Mouse (Mus musculus): Measurements from ENCODE around the gene AL607142.1. TPM values are rescaled to one million over a fixed set of nuclear protein-coding genes. Genes with fewer than 3 reads are reported as not detected.

Gene AL607142.1
- polyA plus RNA-seq, 1 experiment = not detected

DNA sequence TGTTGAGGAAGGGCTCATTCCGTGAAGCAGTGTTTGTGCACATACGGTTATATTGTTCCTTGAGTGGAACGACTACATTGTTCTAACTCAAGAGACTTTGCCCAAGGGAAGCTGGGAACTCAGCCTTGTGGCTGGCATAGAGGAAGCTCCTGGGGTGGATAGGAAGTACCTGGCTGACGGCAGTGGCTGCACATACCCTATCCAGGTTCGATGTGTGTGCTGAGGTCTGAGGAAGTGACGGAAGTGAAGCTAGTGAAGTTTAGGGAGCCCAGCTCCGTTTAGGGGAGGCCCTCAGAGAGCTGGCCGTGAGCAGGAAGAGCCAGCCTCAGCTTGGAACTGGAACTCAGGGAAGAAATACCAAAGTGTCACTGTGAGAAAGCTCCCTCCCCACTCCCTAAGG is 43.0 kb downstream of the AL607142.1 start:
- DNase-seq = no peak
- Histone ChIP-seq H3K27ac (ENCODE audit: insufficient read depth, low read length) (no peak overlapping the region), H3K27me3 (ENCODE audit: control insufficient read depth, insufficient read depth, low read length) (no peaks in the 10 kb centered on the region), H3K4me3 (replicated peaks; ENCODE audit: insufficient read depth, low read depth, low read length) (no peak overlapping the region), H3K4me1 (ENCODE audit: control insufficient read depth, insufficient read depth, low read length) (peaks cover 7% of the 10 kb centered on the region; the same call in 1 of the 2 replicates)
- WGBS = 80% methylated on average over 8 of the region's 8 CpGs
- no peak for TF ChIP-seq POLR2A (IDR thresholded peaks at IDR 0.05; ENCODE audit: borderline replicate concordance, insufficient read depth, low read length)
- TF ChIP-seq CTCF (IDR thresholded peaks at IDR 0.05; ENCODE audit: borderline replicate concordance, insufficient read depth, low read depth, low read length) = no peak

DNA sequence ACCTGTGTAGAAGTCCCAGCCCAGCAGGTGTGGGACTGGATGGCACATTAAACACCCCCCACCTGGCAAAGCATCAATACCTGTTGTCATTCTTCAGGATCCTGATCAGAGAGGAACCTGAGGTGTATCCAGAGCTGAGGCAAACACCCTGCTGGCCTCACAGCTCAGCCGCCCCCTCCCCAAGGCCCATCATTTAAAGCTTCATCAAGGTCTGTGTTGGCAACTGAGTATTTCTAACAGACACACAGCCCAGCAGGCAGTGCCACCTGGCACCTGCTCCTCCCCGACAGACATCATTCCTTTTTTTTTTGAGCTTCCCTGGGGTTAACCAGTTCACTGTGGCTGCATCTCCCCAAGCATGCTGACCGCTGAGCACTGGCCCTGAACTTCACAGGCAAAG is 50.7 kb downstream of the AL607142.1 start:
- DNase-seq = peak; percentile 43 to 55
- 23% methylated on average over 3 of the region's 3 CpGs for WGBS
- TF ChIP-seq POLR2A (IDR thresholded peaks at IDR 0.05; ENCODE audit: borderline replicate concordance, insufficient read depth, low read length) (no peak), CTCF (IDR thresholded peaks at IDR 0.05; ENCODE audit: borderline replicate concordance, insufficient read depth, low read depth, low read length) (no peak)
- Histone ChIP-seq H3K4me3 (replicated peaks; ENCODE audit: insufficient read depth, low read depth, low read length) (no peak overlapping the region), H3K4me1 (ENCODE audit: control insufficient read depth, insufficient read depth, low read length) (peaks cover 29% of the 10 kb centered on the region), H3K27ac (ENCODE audit: insufficient read depth, low read length) (no peak overlapping the region), H3K27me3 (ENCODE audit: control insufficient read depth, insufficient read depth, low read length) (no peaks in the 10 kb centered on the region)

DNA sequence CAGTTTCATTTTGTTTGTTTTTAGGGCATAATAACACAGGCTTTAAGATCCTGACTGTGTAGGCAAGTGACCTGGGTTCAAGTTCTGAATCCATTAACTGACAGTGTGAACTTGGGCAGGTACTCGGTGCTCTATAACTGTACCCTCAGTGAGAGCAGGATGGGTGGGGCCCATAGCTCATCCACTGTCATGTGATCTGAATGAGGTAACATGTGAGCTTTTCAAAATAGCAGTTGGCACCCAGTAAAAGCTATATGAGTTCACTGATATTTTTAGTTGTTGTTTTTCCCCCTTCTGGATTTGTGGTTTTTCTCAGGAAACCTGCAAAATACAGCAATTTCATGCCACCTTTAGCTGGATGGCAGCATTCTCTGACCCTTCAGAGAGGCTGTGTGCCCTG is 51.5 kb downstream of the AL607142.1 start:
- no peaks in the 10 kb centered on the region for H3K27me3 ChIP-seq (ENCODE audit: control insufficient read depth, insufficient read depth, low read length)
- WGBS = 86% methylated on average over 1 of the region's 1 CpGs
- no peak overlapping the region for H3K27ac ChIP-seq (ENCODE audit: insufficient read depth, low read length)
- DNase-seq = no peak
- no peak overlapping the region for H3K4me3 ChIP-seq (replicated peaks; ENCODE audit: insufficient read depth, low read depth, low read length)
- H3K4me1 ChIP-seq (ENCODE audit: control insufficient read depth, insufficient read depth, low read length) = peaks cover 30% of the 10 kb centered on the region
- TF ChIP-seq CTCF (IDR thresholded peaks at IDR 0.05; ENCODE audit: borderline replicate concordance, insufficient read depth, low read depth, low read length) (no peak), POLR2A (IDR thresholded peaks at IDR 0.05; ENCODE audit: borderline replicate concordance, insufficient read depth, low read length) (no peak)

DNA sequence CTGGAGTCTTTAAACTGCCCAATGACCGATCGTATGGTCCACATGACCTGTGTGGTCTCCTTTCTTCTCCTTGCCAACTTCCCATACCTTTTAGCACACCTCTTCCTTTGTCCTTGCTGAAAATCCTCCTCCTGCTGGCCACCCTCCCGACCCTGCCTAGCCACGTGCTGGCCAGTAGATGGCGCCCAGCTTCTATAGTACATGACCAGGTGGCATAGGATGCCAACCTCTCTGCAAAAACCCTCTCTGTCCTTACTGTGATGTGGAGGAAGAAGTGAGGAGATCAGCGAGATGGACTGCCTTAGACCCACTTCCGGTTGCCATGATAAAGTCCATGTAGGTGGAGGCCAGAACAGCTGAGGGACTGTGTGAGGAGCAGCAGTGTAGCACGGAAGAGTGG is 55.5 kb downstream of the AL607142.1 start:
- WGBS = 30% methylated on average over 8 of the region's 8 CpGs

DNA sequence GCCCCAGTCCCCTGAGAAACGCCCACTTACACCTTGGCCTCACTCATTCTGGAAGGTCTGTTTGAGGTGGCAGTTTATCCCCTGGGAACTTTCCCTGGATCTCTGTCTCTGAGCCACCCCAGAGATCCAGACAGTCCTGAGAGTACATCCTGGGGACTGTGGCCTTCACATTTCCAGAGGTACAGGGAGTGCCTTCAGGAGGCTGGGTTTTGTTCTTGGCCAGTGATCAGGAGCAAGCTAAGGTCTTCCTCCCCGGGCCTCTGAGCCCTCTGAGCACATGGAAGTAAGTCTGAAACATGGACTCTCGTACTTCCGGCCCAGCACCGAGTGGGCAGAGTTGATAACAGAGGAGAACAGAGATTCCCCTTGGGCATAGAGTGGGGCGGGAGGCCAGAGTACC is 59.9 kb downstream of the AL607142.1 start:
- no peak overlapping the region for H3K4me3 ChIP-seq (replicated peaks; ENCODE audit: insufficient read depth, low read depth, low read length)
- H3K27me3 ChIP-seq (ENCODE audit: control insufficient read depth, insufficient read depth, low read length) = no peaks in the 10 kb centered on the region
- H3K27ac ChIP-seq (ENCODE audit: insufficient read depth, low read length) = no peak overlapping the region
- TF ChIP-seq POLR2A (IDR thresholded peaks at IDR 0.05; ENCODE audit: borderline replicate concordance, insufficient read depth, low read length) = no peak
- no peak for TF ChIP-seq CTCF (IDR thresholded peaks at IDR 0.05; ENCODE audit: borderline replicate concordance, insufficient read depth, low read depth, low read length)
- no peak for DNase-seq
- 74% methylated on average over 6 of the region's 6 CpGs for WGBS
- H3K4me1 ChIP-seq (ENCODE audit: control insufficient read depth, insufficient read depth, low read length) = peaks cover 15% of the 10 kb centered on the region

More for the DNA sequence above, 55.5 kb downstream of the AL607142.1 start:
- peak; percentile 77 to 85 for DNase-seq
- peak; percentile 95 for TF ChIP-seq CTCF (IDR thresholded peaks at IDR 0.05; ENCODE audit: borderline replicate concordance, insufficient read depth, low read depth, low read length)
- no peak for TF ChIP-seq POLR2A (IDR thresholded peaks at IDR 0.05; ENCODE audit: borderline replicate concordance, insufficient read depth, low read length)
- no peaks in the 10 kb centered on the region for H3K27me3 ChIP-seq (ENCODE audit: control insufficient read depth, insufficient read depth, low read length)
- H3K27ac ChIP-seq (ENCODE audit: insufficient read depth, low read length) = no peak overlapping the region
- peaks cover 24% of the 10 kb centered on the region for H3K4me1 ChIP-seq (ENCODE audit: control insufficient read depth, insufficient read depth, low read length)
- no peak overlapping the region for H3K4me3 ChIP-seq (replicated peaks; ENCODE audit: insufficient read depth, low read depth, low read length)

DNA sequence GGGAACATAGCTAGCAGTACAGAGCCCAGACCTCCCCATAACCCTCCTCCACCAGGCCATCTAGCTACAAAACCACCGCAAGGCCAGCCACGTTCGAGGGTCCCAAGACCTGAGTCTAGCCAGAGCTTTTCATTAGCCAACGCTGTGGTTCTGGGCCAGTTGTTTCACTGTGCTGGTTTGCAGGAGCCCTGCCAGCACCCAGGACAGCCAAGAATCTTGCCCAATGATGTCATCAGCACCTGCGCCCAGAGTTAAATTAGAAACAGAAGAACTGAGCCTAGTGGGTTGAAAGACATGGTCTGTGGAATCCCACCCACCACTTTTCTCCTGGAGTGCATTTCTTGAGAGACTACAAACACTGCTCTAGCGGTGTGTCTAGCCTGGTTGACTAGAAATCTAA is 61.3 kb downstream of the AL607142.1 start:
- H3K27ac ChIP-seq (ENCODE audit: insufficient read depth, low read length) = no peak overlapping the region

DNA sequence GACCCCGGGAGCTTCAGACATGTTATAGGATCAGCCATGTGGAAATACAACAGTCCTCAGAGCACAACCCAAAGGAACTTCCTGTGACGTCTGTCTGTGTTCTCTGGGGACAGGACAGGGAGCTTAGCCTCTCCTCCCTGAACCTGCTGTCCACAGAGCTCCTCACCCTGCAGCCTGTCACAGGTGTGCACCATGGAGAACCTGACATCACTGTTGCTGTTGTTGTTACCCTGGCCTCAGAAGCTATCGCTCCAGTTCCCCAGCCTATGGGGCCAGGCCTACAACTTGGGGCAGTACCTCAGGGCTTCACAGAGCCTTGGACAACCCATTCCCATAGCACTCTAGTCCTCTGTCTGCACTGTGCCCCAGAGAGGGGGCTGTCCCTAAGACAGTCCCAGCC is 62.5 kb downstream of the AL607142.1 start:
- H3K4me3 ChIP-seq (replicated peaks; ENCODE audit: insufficient read depth, low read depth, low read length) = no peak overlapping the region
- no peaks in the 10 kb centered on the region for H3K27me3 ChIP-seq (ENCODE audit: control insufficient read depth, insufficient read depth, low read length)
- 87% methylated on average over 3 of the region's 3 CpGs for WGBS
- no peak for DNase-seq
- H3K4me1 ChIP-seq (ENCODE audit: control insufficient read depth, insufficient read depth, low read length) = peaks cover 18% of the 10 kb centered on the region
- H3K27ac ChIP-seq (ENCODE audit: insufficient read depth, low read length) = no peak overlapping the region
- TF ChIP-seq CTCF (IDR thresholded peaks at IDR 0.05; ENCODE audit: borderline replicate concordance, insufficient read depth, low read depth, low read length) (no peak), POLR2A (IDR thresholded peaks at IDR 0.05; ENCODE audit: borderline replicate concordance, insufficient read depth, low read length) (no peak)

More for the DNA sequence above, 61.3 kb downstream of the AL607142.1 start:
- Histone ChIP-seq H3K4me1 (ENCODE audit: control insufficient read depth, insufficient read depth, low read length) (peaks cover 13% of the 10 kb centered on the region), H3K27me3 (ENCODE audit: control insufficient read depth, insufficient read depth, low read length) (no peaks in the 10 kb centered on the region), H3K4me3 (replicated peaks; ENCODE audit: insufficient read depth, low read depth, low read length) (no peak overlapping the region)
- DNase-seq = peak; percentile 52 to 61
- 45% methylated on average over 6 of the region's 6 CpGs for WGBS
- no peak for TF ChIP-seq CTCF (IDR thresholded peaks at IDR 0.05; ENCODE audit: borderline replicate concordance, insufficient read depth, low read depth, low read length)
- TF ChIP-seq POLR2A (IDR thresholded peaks at IDR 0.05; ENCODE audit: borderline replicate concordance, insufficient read depth, low read length) = no peak

DNA sequence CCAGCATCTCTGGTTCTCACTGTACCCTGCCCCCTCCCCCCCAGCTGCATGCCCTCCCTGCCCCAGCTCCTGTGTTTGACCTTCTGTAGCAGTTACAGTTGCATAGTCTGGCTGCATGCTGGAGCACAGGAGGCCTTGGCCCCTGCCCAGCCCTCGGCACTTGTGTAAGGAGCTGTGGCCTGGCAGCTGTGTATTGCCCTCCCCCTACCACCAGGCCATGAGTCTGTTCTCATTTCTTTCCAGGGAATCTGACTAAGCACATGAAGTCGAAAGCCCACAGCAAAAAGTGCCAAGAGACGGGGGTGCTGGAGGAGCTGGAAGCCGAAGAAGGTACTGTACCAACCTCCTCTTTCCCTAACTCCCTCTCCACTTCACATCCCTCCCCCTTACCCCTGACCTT is 63.2 kb downstream of the AL607142.1 start:
- H3K4me3 ChIP-seq (replicated peaks; ENCODE audit: insufficient read depth, low read depth, low read length) = no peak overlapping the region
- 63% methylated on average over 4 of the region's 4 CpGs for WGBS
- H3K4me1 ChIP-seq (ENCODE audit: control insufficient read depth, insufficient read depth, low read length) = peaks cover 18% of the 10 kb centered on the region
- DNase-seq = no peak
- no peak overlapping the region for H3K27ac ChIP-seq (ENCODE audit: insufficient read depth, low read length)
- no peak for TF ChIP-seq CTCF (IDR thresholded peaks at IDR 0.05; ENCODE audit: borderline replicate concordance, insufficient read depth, low read depth, low read length)
- no peak for TF ChIP-seq POLR2A (IDR thresholded peaks at IDR 0.05; ENCODE audit: borderline replicate concordance, insufficient read depth, low read length)
- H3K27me3 ChIP-seq (ENCODE audit: control insufficient read depth, insufficient read depth, low read length) = no peaks in the 10 kb centered on the region
